10 mouse cellular contexts compared by ENCODE assay signal in genomic region chr14:118051975-118052630, GRCm38 (mm10). TPM values are rescaled to one million over a fixed set of nuclear protein-coding genes. Genes with fewer than 3 reads are reported as not detected.
DNase-seq lines count a peak whose midpoint lies in the region; ATAC-seq and TF ChIP-seq lines count a peak whose summit lies in the region.
"Had no signal": no experiment of that assay in that cellular context is flagged by ENCODE, and none has a peak within 500 bp of the region (broad histone marks: within the 10 kb centered on the region; RNA-seq: fewer than 3 reads in every experiment).

TSS of gene Dct (minus strand) at chr14:118052244.

- no peak within 1 kb of the TSS for H3K9ac ChIP-seq in midbrain, embryonic 12.5 days (replicated peaks)
- H3K9ac ChIP-seq: liver, embryonic 13.5 days had no signal

- DNase-seq in spleen, adult 2 months (ENCODE audit: low read depth in 1 of 2, low spot score in 2 of 2) = no peak
- DNase-seq in spleen, postnatal 14 days (ENCODE audit: low spot score in 2 of 2) = no peak
- DNase-seq in heart, postnatal 10 days = peak; percentile 27 to 50
- no peak for DNase-seq in ovary, postnatal 14 days (ENCODE audit: low spot score)
- DNase-seq in testis, postnatal 10 days (ENCODE audit: low spot score) = no peak
- DNase-seq in urinary bladder, adult 18-20 months (ENCODE audit: low spot score in 2 of 2) = no peak
- no peak for DNase-seq in cerebellum, adult 9-10 months
- DNase-seq: liver, embryonic 13.5 days had no signal

- ATAC-seq in midbrain, embryonic 12.5 days (ENCODE audit: low FRiP score, low read depth) = peak; percentile 92

- peak within 1 kb of the TSS; percentile 30 for H3K4me2 ChIP-seq in midbrain, embryonic 12.5 days (replicated peaks)
- H3K4me2 ChIP-seq: liver, embryonic 13.5 days had no signal

- no peaks in the 10 kb centered on the region for H3K9me3 ChIP-seq in midbrain, embryonic 12.5 days
- H3K9me3 ChIP-seq: liver, embryonic 13.5 days had no signal

- TF ChIP-seq POLR2A in spleen, adult 2 months (IDR thresholded peaks at IDR 0.05; ENCODE audit: low read depth, low read length) = no peak

- H3K27ac ChIP-seq in spleen, adult 2 months (ENCODE audit: insufficient read depth, low read length) = no peak within 1 kb of the TSS
- no peak within 1 kb of the TSS for H3K27ac ChIP-seq in midbrain, embryonic 12.5 days (replicated peaks)
- H3K27ac ChIP-seq: kidney, postnatal 0 days; liver, embryonic 13.5 days had no signal

- no peak for TF ChIP-seq CTCF in spleen, adult 2 months (IDR thresholded peaks at IDR 0.05; ENCODE audit: extremely low read depth, insufficient read depth, insufficient read length, insufficient replicate concordance)

- H3K4me1 ChIP-seq in spleen, adult 2 months (ENCODE audit: control insufficient read depth, insufficient read depth, insufficient read length) = no peaks in the 10 kb centered on the region
- H3K4me1 ChIP-seq in midbrain, embryonic 12.5 days = peaks cover 26% of the 10 kb centered on the region
- H3K4me1 ChIP-seq: liver, embryonic 13.5 days had no signal

- intact Hi-C loops in heart, postnatal 10 days (cut with DNase I) = no loop called here

- H3K27me3 ChIP-seq in spleen, adult 2 months (ENCODE audit: control insufficient read depth, insufficient read depth, low read length) = no peaks in the 10 kb centered on the region
- peaks cover 74% of the 10 kb centered on the region for H3K27me3 ChIP-seq in midbrain, embryonic 12.5 days
- H3K27me3 ChIP-seq: liver, embryonic 13.5 days had no signal

- no peaks in the 10 kb centered on the region for H3K36me3 ChIP-seq in spleen, adult 2 months (ENCODE audit: control insufficient read depth, insufficient read depth, low read length)
- H3K36me3 ChIP-seq in midbrain, embryonic 12.5 days = no peaks in the 10 kb centered on the region
- H3K36me3 ChIP-seq: liver, embryonic 13.5 days had no signal

- H3K4me3 ChIP-seq in spleen, adult 2 months (ENCODE audit: extremely low read depth, insufficient read depth, insufficient read length) = no peak within 1 kb of the TSS
- H3K4me3 ChIP-seq in midbrain, embryonic 12.5 days = no peak within 1 kb of the TSS
- H3K4me3 ChIP-seq: liver, embryonic 13.5 days had no signal

- WGBS in spleen, adult 2 months = 90% methylated on average over 13 of the region's 13 CpGs
- 24% methylated on average over 13 of the region's 13 CpGs for WGBS in midbrain, embryonic 12.5 days

RNA-seq across cellular contexts. Expression of gene Dct, which starts in this region (rescaled TPM):
- polyA plus RNA-seq in spleen, adult 2 months (2012; rRNA removed) = 10.4 TPM in 1 of 2 replicates, not detected in the other
- total RNA-seq in heart, postnatal 10 days (2021) = 1 to 10 TPM; 3.9 to 5.4 TPM
- 1.2 and 1.5 TPM in 2 replicates for polyA plus RNA-seq in midbrain, embryonic 12.5 days (2016; fragmentation: Nextera tagmentation; extraction: Ambion mirVana)

Comparison
In these comparisons a context has a peak if more than half of its experiments do, and no peak if none do; other contexts are left out.
1. DNase-seq: peak in heart, postnatal 10 days (2 of 2); none in spleen, adult 2 months (0 of 2), spleen, postnatal 14 days (0 of 2), ovary, postnatal 14 days (single experiment), testis, postnatal 10 days (single experiment), urinary bladder, adult 18-20 months (0 of 2) and cerebellum, adult 9-10 months (single experiment).